Mouse (Mus musculus): ENCODE measurements around the gene Phlpp1. TPM values are rescaled to one million over a fixed set of nuclear protein-coding genes. Genes with fewer than 3 reads are reported as not detected.

Gene Phlpp1
- total and polyA plus RNA-seq, 3 experiments, result 14.8 to 38.4 (median 20.9) TPM

- peaks cover 18% of the 10 kb centered on the region for H3K79me2 ChIP-seq (replicated peaks; ENCODE audit: control insufficient read depth, extremely low read depth, insufficient read depth, poor library complexity, severe bottlenecking)
- DNase-seq (ENCODE audit: extremely low read depth), result no peak
- in situ Hi-C loops (cut with MboI; ENCODE audit: low pct_ligation_motif_present, low pct_unique_long_range_greater_than_20kb, low sequenced_read_pairs) (no loop called here), dilution Hi-C loops (cut with MboI; ENCODE audit: extremely low pct_ligation_motif_present, extremely low pct_unique_long_range_greater_than_20kb, low sequenced_read_pairs) (no loop called here)
- H3K4me1 ChIP-seq (ENCODE audit: control insufficient read depth in 1 of 2, insufficient read depth in 2 of 2), result peaks cover 2 to 67% of the 10 kb centered on the region in 2 experiments; a peak in 2 of 4 replicates
- H3K4me3 ChIP-seq (replicated peaks in 1 of 3; ENCODE audit: low read depth in 2 of 3, low read length in 2 of 3, poor library complexity in 1 of 3), result no peak overlapping the region
- H3K27ac ChIP-seq (ENCODE audit: insufficient read depth, low read depth), result no peak overlapping the region
- no peaks in the 10 kb centered on the region for H3K9me3 ChIP-seq (replicated peaks; ENCODE audit: low read length)
- peaks cover 8 to 75% of the 10 kb centered on the region in 2 experiments for H3K36me3 ChIP-seq (replicated peaks in 1 of 2; ENCODE audit: control insufficient read depth in 1 of 2, insufficient read depth in 1 of 2, low read length in 1 of 2)
- no peaks in the 10 kb centered on the region for H3K27me3 ChIP-seq (replicated peaks)
- no peak overlapping the region for H3K9ac ChIP-seq (ENCODE audit: insufficient read depth, low read depth)
- no peak for TF ChIP-seq ELF1 (IDR thresholded peaks at IDR 0.05; ENCODE audit: low read depth, low read length)
- no peak for TF ChIP-seq CTCF (conservative IDR thresholded peaks at IDR 0.05 in 1 of 2, IDR thresholded peaks at IDR 0.05 in 1 of 2; ENCODE audit: low read depth in 2 of 2, low read length in 2 of 2)
- TF ChIP-seq POLR2AphosphoS2 (IDR thresholded peaks at IDR 0.05; ENCODE audit: low read depth, low read length), result 0 out of 2 replicates have a peak, but pooled peaks have one; percentile 36
- H3K4me2 ChIP-seq (ENCODE audit: insufficient read depth, low read depth, poor library complexity, severe bottlenecking), result no peak overlapping the region
These were observed 21.9 kb downstream of the Phlpp1 start for GRCm38 (mm10) chr1:106193487-106193886.

GRCm38 (mm10) chr1:106194263-106194662, 22.7 kb downstream of the Phlpp1 start:
- no peak for DNase-seq (ENCODE audit: extremely low read depth)
- peaks cover 4 to 73% of the 10 kb centered on the region in 2 experiments for H3K36me3 ChIP-seq (replicated peaks in 1 of 2; ENCODE audit: control insufficient read depth in 1 of 2, insufficient read depth in 1 of 2, low read length in 1 of 2)
- H3K4me3 ChIP-seq (replicated peaks in 1 of 3; ENCODE audit: low read depth in 2 of 3, low read length in 2 of 3, poor library complexity in 1 of 3), result no peak overlapping the region
- no peaks in the 10 kb centered on the region for H3K9me3 ChIP-seq (replicated peaks; ENCODE audit: low read length)
- dilution Hi-C loops (cut with MboI; ENCODE audit: extremely low pct_ligation_motif_present, extremely low pct_unique_long_range_greater_than_20kb, low sequenced_read_pairs) (no loop called here), in situ Hi-C loops (cut with MboI; ENCODE audit: low pct_ligation_motif_present, low pct_unique_long_range_greater_than_20kb, low sequenced_read_pairs) (no loop called here)
- H3K27me3 ChIP-seq (replicated peaks), result no peaks in the 10 kb centered on the region
- no peak overlapping the region for H3K9ac ChIP-seq (ENCODE audit: insufficient read depth, low read depth)
- peaks cover 2 to 74% of the 10 kb centered on the region in 2 experiments; a peak in 2 of 4 replicates for H3K4me1 ChIP-seq (ENCODE audit: control insufficient read depth in 1 of 2, insufficient read depth in 2 of 2)
- peaks cover 22% of the 10 kb centered on the region for H3K79me2 ChIP-seq (replicated peaks; ENCODE audit: control insufficient read depth, extremely low read depth, insufficient read depth, poor library complexity, severe bottlenecking)
- no peak overlapping the region for H3K4me2 ChIP-seq (ENCODE audit: insufficient read depth, low read depth, poor library complexity, severe bottlenecking)
- no peak overlapping the region for H3K27ac ChIP-seq (ENCODE audit: insufficient read depth, low read depth)
- TF ChIP-seq MYC (IDR thresholded peaks at IDR 0.05; ENCODE audit: low read depth, low read length), result no peak
- no peak for TF ChIP-seq USF1 (IDR thresholded peaks at IDR 0.05; ENCODE audit: low read depth, low read length)
- TF ChIP-seq EP300 (IDR thresholded peaks at IDR 0.05; ENCODE audit: low read length), result no peak
- no peak for TF ChIP-seq MXI1 (IDR thresholded peaks at IDR 0.05; ENCODE audit: low read depth, low read length)
- TF ChIP-seq CHD2 (IDR thresholded peaks at IDR 0.05; ENCODE audit: low read length), result no peak
- TF ChIP-seq RAD21 (IDR thresholded peaks at IDR 0.05; ENCODE audit: low read depth, low read length), result no peak
- no peak for TF ChIP-seq HCFC1 (IDR thresholded peaks at IDR 0.05; ENCODE audit: low read depth, low read length)
- TF ChIP-seq JUN (IDR thresholded peaks at IDR 0.05; ENCODE audit: insufficient read depth, low read depth, low read length), result no peak
- no peak for TF ChIP-seq GABPA (IDR thresholded peaks at IDR 0.05; ENCODE audit: insufficient replicate concordance, low read depth, low read length)
- TF ChIP-seq MAX (IDR thresholded peaks at IDR 0.05; ENCODE audit: low read length), result no peak
- TF ChIP-seq TBP (conservative IDR thresholded peaks at IDR 0.05; ENCODE audit: low read depth, low read length), result no peak
- no peak for TF ChIP-seq USF2 (conservative IDR thresholded peaks at IDR 0.05; ENCODE audit: low read depth, low read length)
- TF ChIP-seq E2F4 (IDR thresholded peaks at IDR 0.05; ENCODE audit: insufficient replicate concordance, low read depth, low read length), result no peak
- no peak for TF ChIP-seq PAX5 (IDR thresholded peaks at IDR 0.05; ENCODE audit: low read length)

Measured in CH12.LX (cell line).